Mouse (Mus musculus) v-Abl transformed pro-B cells (cell line): ENCODE data around the gene Slc25a3.

Source experiments
- in situ Hi-C, 2 experiments: fragments of 400-800 bp; cut with MboI; formaldehyde crosslinking; loops; one replicate each; pipeline ENCODE4 v1.15.1; 2025; ENCODE audit not compliant: unreplicated experiment in 2 of 2

Gene Slc25a3

GRCm38 (mm10) chr10:91123828-91124822 lies at the start of gene Slc25a3:
Gene Slc25a3, minus strand, starts transcription at chr10:91124059.
- in situ Hi-C loops: no loop called here

DNA sequence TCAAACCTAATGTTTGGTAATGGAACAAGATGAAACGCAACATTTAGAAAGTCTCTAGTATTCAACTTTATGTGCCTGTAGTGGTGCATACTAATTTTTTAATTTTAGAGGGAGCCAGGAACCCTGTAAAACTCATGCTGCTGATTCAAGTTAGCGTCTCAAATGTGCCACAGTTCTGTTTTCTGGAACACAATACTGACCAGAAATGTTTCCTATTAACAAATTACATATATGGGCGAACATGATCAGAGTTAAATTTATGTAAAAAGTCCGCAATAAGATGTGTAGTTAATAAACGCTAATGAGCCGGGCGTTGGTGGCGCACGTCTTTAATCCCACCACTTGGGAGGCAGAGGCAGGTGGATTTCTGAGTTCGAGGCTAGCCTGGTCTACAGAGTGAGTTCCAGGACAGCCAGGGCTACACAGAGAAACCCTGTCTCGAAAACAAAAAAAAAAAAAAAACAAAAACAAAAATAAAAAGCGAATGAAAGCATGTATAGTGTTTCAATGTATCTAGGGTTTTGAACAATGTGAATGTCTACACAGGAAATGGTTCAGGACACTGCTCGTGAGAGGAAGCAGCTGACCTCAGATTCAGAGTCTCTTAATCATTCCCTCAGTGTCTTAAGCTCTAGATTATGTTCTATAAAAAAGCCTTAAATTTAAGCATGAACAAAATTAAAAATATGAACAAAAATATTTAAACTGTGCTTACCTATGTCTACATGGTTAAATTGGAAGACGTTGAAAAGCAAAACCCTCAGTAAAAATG lies 48.7 kb upstream of the Slc25a3 start:
- in situ Hi-C loops: loop anchor here (25.0 kb wide), 1 partner anchor 310 kb away; no protein-coding TSS in a partner anchor

DNA sequence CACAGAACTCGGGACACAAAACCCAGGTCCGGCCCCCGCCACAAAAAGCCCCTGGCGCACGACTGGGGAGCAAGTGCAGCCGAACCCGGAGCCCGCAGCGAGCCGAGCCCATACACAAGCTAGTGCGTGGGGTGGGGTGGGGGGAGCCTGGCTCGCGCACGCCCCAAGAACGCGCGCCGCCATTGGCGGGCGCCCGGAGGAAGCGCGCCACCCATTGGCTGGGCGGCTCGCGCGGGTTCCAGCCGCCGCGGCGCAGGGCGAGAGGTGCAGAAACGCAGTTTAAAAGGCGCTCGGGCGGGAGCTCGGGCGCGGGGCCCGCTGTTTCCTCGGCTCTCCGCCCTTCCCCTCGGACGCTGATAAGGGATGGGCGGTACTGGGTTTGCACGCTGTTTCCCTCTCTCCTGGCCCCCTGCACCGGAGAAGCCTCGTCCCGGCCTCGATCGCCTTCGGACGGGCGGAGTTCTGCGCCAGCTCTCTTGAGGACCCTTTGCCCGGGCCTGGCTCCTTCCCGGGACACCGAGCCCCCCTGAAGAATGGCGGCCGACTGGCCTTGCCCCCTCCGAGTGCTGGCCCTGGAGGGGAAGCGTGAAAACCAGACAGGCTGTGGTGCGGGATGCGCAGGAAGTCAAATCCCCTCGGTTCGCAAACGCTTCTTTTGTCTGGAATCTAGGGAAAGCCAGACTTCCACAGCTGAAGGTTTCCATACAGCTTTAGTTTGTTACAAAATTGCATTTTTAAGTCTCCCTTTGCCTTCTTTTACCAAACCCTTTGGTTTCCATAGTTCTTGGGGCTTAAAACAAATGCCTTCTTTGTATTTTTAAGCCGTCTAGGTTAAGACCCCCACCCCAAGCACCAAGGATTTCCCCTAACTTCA lies 47.8 kb upstream of the Slc25a3 start:
- in situ Hi-C loops: loop anchor here (25.0 kb wide), 1 partner anchor 309 kb away; no protein-coding TSS in a partner anchor

DNA sequence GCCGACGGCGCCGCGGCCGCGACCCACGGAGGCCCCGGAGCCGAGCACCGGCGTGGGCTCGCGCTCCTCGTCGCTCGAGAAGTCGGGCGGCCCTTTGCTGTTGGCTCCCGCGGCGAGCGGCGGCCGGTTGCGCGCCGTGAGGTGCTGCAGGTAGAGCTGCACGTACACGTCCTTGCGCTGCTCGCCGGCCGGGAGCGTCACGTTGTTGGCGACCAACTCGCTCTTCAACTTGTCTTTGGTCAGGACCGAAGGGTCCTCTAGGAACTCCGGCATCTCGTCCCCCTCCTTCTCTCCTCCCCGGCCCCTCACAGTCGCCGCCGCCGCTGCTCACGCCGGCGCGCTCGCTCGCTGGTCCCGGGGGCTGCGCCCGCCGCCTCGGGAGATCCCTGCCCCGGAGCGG lies 47.2 kb upstream of the Slc25a3 start:
- in situ Hi-C loops: loop anchor here (25.0 kb wide), 1 partner anchor 309 kb away; no protein-coding TSS in a partner anchor

- in situ Hi-C loops: loop anchor here (25.0 kb wide), 1 partner anchor 308 kb away; no protein-coding TSS in a partner anchor
Observed at GRCm38 (mm10) chr10:91170143-91170941, 46.5 kb upstream of the Slc25a3 start.

- in situ Hi-C loops: loop anchor here (25.0 kb wide), 1 partner anchor 307 kb away; no protein-coding TSS in a partner anchor
Observed at GRCm38 (mm10) chr10:91169414-91170065, 45.7 kb upstream of the Slc25a3 start.

GRCm38 (mm10) chr10:91167352-91167751 lies 43.5 kb upstream of the Slc25a3 start:
- in situ Hi-C loops: loop anchor here (25.0 kb wide), 1 partner anchor 305 kb away; no protein-coding TSS in a partner anchor

DNA sequence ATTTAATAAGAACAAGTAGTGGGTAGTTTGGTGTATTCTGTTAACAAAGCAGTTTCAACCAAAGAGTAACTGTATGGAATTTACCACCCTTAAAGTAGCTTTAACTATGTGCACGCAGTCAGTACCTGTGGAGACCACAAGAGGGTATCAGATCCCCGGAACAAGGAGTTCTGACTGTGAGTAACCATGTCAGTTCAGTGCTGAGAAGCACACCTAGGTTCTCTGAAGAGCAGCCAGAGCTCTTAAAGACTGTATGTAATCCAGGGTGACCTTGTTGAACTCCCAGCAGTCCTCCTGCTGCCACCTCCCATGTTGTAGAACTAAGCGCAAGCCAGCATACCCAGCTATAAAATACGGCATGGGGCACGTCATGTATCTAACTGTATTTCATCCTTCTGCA lies 43.0 kb upstream of the Slc25a3 start:
- in situ Hi-C loops: loop anchor here (25.0 kb wide), 1 partner anchor 305 kb away; no protein-coding TSS in a partner anchor

DNA sequence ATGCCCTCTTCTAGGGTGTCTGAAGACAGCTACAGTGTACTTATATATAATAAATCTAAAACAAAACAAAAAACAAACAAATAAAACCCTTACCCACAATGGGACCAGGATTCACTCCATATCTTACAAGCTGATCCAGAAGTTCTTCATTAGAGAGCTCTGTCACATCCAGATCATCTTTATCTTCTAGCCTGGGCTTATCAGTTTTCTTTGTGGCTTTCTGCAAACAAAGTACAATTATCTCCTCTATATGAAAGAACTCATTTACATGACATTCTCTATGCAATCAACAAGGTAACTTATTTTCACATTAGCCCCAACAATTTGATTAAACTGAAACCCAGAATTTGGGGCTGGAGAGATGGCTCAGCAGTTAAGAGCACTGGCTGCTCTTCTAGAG lies 42.0 kb upstream of the Slc25a3 start:
- in situ Hi-C loops: loop anchor here (25.0 kb wide), 1 partner anchor 304 kb away; no protein-coding TSS in a partner anchor

- in situ Hi-C loops: loop anchor here (25.0 kb wide), 1 partner anchor 302 kb away; no protein-coding TSS in a partner anchor
Observed at GRCm38 (mm10) chr10:91164491-91164890, 40.6 kb upstream of the Slc25a3 start.

DNA sequence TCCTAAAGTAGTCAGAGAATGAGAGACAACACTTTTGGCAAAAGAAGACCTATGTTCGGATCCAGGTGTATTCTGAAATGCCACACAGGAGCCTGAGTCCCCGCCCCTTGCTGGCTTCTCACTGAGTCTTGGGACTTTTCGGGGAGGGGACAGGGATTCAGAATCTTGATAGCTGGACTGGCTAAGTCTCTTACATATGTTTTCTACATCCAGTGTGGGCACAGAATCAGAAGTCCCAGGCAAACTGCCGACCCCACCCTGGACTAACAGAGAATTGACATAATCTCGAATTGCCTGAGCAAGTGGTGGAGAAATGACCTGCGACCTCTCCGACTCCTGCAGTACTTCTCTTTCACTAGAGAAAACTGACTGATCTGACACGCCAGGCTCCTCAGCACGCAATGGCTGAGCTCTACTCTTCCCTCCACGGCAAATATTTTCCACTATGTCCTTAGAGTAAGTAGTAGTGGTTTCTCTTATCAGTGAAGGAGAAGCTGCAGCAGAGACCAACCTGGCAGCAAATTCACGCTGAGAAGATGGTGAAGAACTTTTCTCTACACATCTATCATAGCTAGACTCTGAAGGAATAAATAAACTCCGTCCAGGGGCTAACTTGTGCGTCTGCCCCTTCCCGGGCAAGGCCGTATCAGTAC lies 38.8 kb upstream of the Slc25a3 start:
- in situ Hi-C loops: loop anchor here (25.0 kb wide), 1 partner anchor 300 kb away; no protein-coding TSS in a partner anchor

GRCm38 (mm10) chr10:91162077-91162476 lies 38.2 kb upstream of the Slc25a3 start:
- in situ Hi-C loops: loop anchor here (25.0 kb wide), 1 partner anchor 300 kb away; no protein-coding TSS in a partner anchor

DNA sequence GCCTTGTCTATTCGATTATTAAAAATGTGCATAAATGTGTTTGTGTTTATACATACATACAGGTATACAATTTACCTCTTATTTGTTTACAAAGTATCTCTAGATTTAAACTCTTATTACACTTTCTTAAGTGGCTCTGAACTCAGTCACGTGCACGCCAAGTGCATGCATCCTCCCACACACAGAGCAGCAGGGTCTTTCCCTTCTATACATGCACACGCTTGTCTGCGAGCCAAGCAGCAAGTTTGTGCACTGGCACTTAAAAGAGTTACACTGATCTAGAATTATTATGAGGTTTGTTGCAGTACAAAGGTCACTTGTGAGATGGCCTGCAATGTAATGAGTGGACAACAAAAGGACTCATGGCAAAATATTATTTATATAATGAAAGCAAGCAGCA lies 37.1 kb upstream of the Slc25a3 start:
- in situ Hi-C loops: loop anchor here (25.0 kb wide), 1 partner anchor 299 kb away; no protein-coding TSS in a partner anchor

DNA sequence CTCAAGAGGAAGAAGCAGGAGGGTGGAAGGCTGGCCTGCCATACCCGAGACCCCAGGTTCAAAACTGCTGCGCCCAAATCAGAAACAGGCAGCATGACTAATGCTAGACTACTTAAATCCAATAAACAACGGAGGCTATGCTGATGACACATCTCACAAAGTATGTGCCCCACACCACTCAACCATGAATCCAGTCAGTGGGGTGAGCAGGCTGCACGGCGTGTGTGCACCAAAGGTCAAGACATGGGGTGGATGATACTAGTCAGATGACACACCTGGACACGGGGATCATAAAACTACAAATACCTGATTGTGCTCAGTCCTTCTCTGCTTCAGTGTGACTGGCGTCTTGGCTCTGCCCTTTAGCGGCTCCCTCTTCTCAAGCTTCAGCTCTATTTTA lies 34.6 kb upstream of the Slc25a3 start:
- in situ Hi-C loops: loop anchor here (25.0 kb wide), 1 partner anchor 296 kb away; no protein-coding TSS in a partner anchor

DNA sequence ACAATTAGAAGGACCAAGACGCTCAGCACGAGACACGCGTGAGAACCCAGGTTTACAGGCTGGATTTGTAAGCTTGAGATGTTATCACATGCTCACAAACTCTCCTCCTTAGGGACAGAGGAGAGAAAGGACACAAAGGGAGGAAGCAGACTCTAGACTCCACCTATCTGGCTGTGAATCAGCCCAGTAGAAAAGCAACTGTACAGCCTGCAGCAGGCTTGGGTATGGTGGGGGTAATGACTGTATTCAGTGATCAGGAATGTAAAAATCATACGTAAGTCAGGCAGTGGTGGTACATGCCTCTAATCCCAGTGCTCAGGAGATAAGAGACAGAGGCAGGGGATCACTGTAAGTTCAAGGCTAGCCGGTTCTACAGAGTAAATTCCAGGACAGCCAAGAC lies 32.5 kb upstream of the Slc25a3 start:
- in situ Hi-C loops: loop anchor here (25.0 kb wide), 1 partner anchor 294 kb away; no protein-coding TSS in a partner anchor

GRCm38 (mm10) chr10:91153894-91154503 lies 30.1 kb upstream of the Slc25a3 start:
- in situ Hi-C loops: loop anchor here (25.0 kb wide), 1 partner anchor 292 kb away; no protein-coding TSS in a partner anchor

DNA sequence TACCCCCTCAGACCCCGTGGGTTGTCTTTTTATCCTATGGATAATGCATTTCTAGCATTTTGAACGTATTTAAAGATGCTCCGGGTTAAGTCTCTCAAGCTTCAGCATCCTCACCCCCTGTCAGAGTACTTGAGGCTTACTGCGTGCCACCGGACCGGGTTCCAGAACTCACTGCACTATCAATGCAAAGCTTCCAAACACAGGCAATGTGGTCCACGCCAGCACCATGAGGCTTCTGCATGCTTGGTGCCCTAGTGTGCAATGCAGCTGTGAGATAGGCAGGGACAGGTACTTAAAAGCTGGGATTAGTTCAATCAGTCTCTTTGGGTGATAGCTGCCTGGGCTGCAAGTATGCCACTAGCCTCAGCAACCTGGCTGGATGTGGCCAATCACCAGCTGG lies 21.6 kb upstream of the Slc25a3 start:
- in situ Hi-C loops: loop anchor here in 1 of 2 experiments (25.0 kb wide), 1 partner anchor 1708 kb away; the partner anchor contains the start of gene Gas2l3
